Mouse (Mus musculus): Measurements from ENCODE around the gene Ccdc34. TPM values are rescaled to one million over a fixed set of nuclear protein-coding genes. Genes with fewer than 3 reads are reported as not detected.

Gene Ccdc34
- polyA plus RNA-seq, 1 experiment from 2014 or later, result 38.7 TPM

- WGBS, result 63% methylated on average over 4 of the region's 4 CpGs
- Histone ChIP-seq H3K4me1 (replicated peaks; ENCODE audit: control insufficient read depth, insufficient read depth, low read length) (peaks cover 4% of the 10 kb centered on the region; the same call in 1 of the 2 replicates), H3K27ac (ENCODE audit: low read length) (no peak overlapping the region), H3K9me3 (ENCODE audit: control insufficient read depth, low read length) (no peaks in the 10 kb centered on the region), H3K4me3 (ENCODE audit: low read length) (no peak overlapping the region), H3K36me3 (ENCODE audit: control insufficient read depth, insufficient read depth, low read length) (no peaks in the 10 kb centered on the region), H3K9ac (ENCODE audit: low read length) (no peak overlapping the region), H3K4me2 (ENCODE audit: low read depth, low read length) (no peak overlapping the region), H3K27me3 (ENCODE audit: control insufficient read depth, insufficient read depth, low read depth, low read length) (peaks cover 31% of the 10 kb centered on the region)
- no peak for ATAC-seq (ENCODE audit: low read depth)
These were observed 173.6 kb downstream of the Ccdc34 start for GRCm38 (mm10) chr2:110191186-110191690.

GRCm38 (mm10) chr2:110191965-110192701 is 174.5 kb downstream of the Ccdc34 start:
- Histone ChIP-seq H3K4me1 (replicated peaks; ENCODE audit: control insufficient read depth, insufficient read depth, low read length) (peaks cover 4% of the 10 kb centered on the region; the same call in 1 of the 2 replicates), H3K36me3 (ENCODE audit: control insufficient read depth, insufficient read depth, low read length) (no peaks in the 10 kb centered on the region), H3K9me3 (ENCODE audit: control insufficient read depth, low read length) (no peaks in the 10 kb centered on the region), H3K4me3 (ENCODE audit: low read length) (no peak overlapping the region), H3K4me2 (ENCODE audit: low read depth, low read length) (peak overlapping the region; percentile 23; the same call in 1 of the 2 replicates), H3K9ac (ENCODE audit: low read length) (no peak overlapping the region), H3K27me3 (ENCODE audit: control insufficient read depth, insufficient read depth, low read depth, low read length) (peaks cover 40% of the 10 kb centered on the region), H3K27ac (ENCODE audit: low read length) (no peak overlapping the region)
- WGBS, result 21% methylated on average over 15 of the region's 15 CpGs
- ATAC-seq (ENCODE audit: low read depth), result peak; percentile 64

- Histone ChIP-seq H3K4me1 (replicated peaks; ENCODE audit: control insufficient read depth, insufficient read depth, low read length) (peaks cover 4% of the 10 kb centered on the region; the same call in 1 of the 2 replicates), H3K36me3 (ENCODE audit: control insufficient read depth, insufficient read depth, low read length) (no peaks in the 10 kb centered on the region), H3K9me3 (ENCODE audit: control insufficient read depth, low read length) (no peaks in the 10 kb centered on the region), H3K4me2 (ENCODE audit: low read depth, low read length) (peak overlapping the region; percentile 23; the same call in 1 of the 2 replicates), H3K27me3 (ENCODE audit: control insufficient read depth, insufficient read depth, low read depth, low read length) (peaks cover 41% of the 10 kb centered on the region), H3K9ac (ENCODE audit: low read length) (no peak overlapping the region), H3K27ac (ENCODE audit: low read length) (no peak overlapping the region), H3K4me3 (ENCODE audit: low read length) (no peak overlapping the region)
- no peak for ATAC-seq (ENCODE audit: low read depth)
- WGBS, result 22% methylated on average over 3 of the region's 3 CpGs
These were observed 175.2 kb downstream of the Ccdc34 start for GRCm38 (mm10) chr2:110192702-110193312.

GRCm38 (mm10) chr2:110196551-110196950 is 178.9 kb downstream of the Ccdc34 start:
- Histone ChIP-seq H3K4me1 (replicated peaks; ENCODE audit: control insufficient read depth, insufficient read depth, low read length) (peaks cover 4% of the 10 kb centered on the region; the same call in 1 of the 2 replicates), H3K27me3 (ENCODE audit: control insufficient read depth, insufficient read depth, low read depth, low read length) (peaks cover 47% of the 10 kb centered on the region), H3K27ac (ENCODE audit: low read length) (no peak overlapping the region), H3K36me3 (ENCODE audit: control insufficient read depth, insufficient read depth, low read length) (no peaks in the 10 kb centered on the region), H3K4me2 (ENCODE audit: low read depth, low read length) (no peak overlapping the region), H3K4me3 (ENCODE audit: low read length) (no peak overlapping the region), H3K9ac (ENCODE audit: low read length) (no peak overlapping the region), H3K9me3 (ENCODE audit: control insufficient read depth, low read length) (no peaks in the 10 kb centered on the region)
- no peak for ATAC-seq (ENCODE audit: low read depth)
- 71% methylated on average over 2 of the region's 2 CpGs for WGBS

GRCm38 (mm10) chr2:110199648-110200047 is 182.0 kb downstream of the Ccdc34 start:
- ATAC-seq (ENCODE audit: low read depth), result no peak
- Histone ChIP-seq H3K4me3 (ENCODE audit: low read length) (no peak overlapping the region), H3K4me1 (replicated peaks; ENCODE audit: control insufficient read depth, insufficient read depth, low read length) (no peaks in the 10 kb centered on the region), H3K4me2 (ENCODE audit: low read depth, low read length) (no peak overlapping the region), H3K27ac (ENCODE audit: low read length) (no peak overlapping the region), H3K27me3 (ENCODE audit: control insufficient read depth, insufficient read depth, low read depth, low read length) (peaks cover 60% of the 10 kb centered on the region), H3K9me3 (ENCODE audit: control insufficient read depth, low read length) (no peaks in the 10 kb centered on the region), H3K9ac (ENCODE audit: low read length) (no peak overlapping the region), H3K36me3 (ENCODE audit: control insufficient read depth, insufficient read depth, low read length) (no peaks in the 10 kb centered on the region)
- WGBS, result 21% methylated on average over 1 of the region's 1 CpGs

- Histone ChIP-seq H3K4me1 (replicated peaks; ENCODE audit: control insufficient read depth, insufficient read depth, low read length) (no peaks in the 10 kb centered on the region), H3K9ac (ENCODE audit: low read length) (no peak overlapping the region), H3K9me3 (ENCODE audit: control insufficient read depth, low read length) (no peaks in the 10 kb centered on the region), H3K36me3 (ENCODE audit: control insufficient read depth, insufficient read depth, low read length) (no peaks in the 10 kb centered on the region), H3K27me3 (ENCODE audit: control insufficient read depth, insufficient read depth, low read depth, low read length) (peaks cover 51% of the 10 kb centered on the region), H3K4me2 (ENCODE audit: low read depth, low read length) (no peak overlapping the region), H3K4me3 (ENCODE audit: low read length) (no peak overlapping the region), H3K27ac (ENCODE audit: low read length) (no peak overlapping the region)
- ATAC-seq (ENCODE audit: low read depth), result no peak
- WGBS, result 80% methylated on average over 4 of the region's 4 CpGs
These were observed 184.2 kb downstream of the Ccdc34 start for GRCm38 (mm10) chr2:110201770-110202169.

- Histone ChIP-seq H3K36me3 (ENCODE audit: control insufficient read depth, insufficient read depth, low read length) (no peaks in the 10 kb centered on the region), H3K27me3 (ENCODE audit: control insufficient read depth, insufficient read depth, low read depth, low read length) (peaks cover 43% of the 10 kb centered on the region), H3K9me3 (ENCODE audit: control insufficient read depth, low read length) (no peaks in the 10 kb centered on the region), H3K4me3 (ENCODE audit: low read length) (no peak overlapping the region), H3K4me2 (ENCODE audit: low read depth, low read length) (no peak overlapping the region), H3K9ac (ENCODE audit: low read length) (no peak overlapping the region), H3K27ac (ENCODE audit: low read length) (no peak overlapping the region), H3K4me1 (replicated peaks; ENCODE audit: control insufficient read depth, insufficient read depth, low read length) (no peaks in the 10 kb centered on the region)
- ATAC-seq (ENCODE audit: low read depth), result no peak
- WGBS, result 63% methylated on average over 13 of the region's 13 CpGs
These were observed 185.3 kb downstream of the Ccdc34 start for GRCm38 (mm10) chr2:110202716-110203497.

- Histone ChIP-seq H3K9ac (ENCODE audit: low read length) (no peak overlapping the region), H3K4me1 (replicated peaks; ENCODE audit: control insufficient read depth, insufficient read depth, low read length) (no peaks in the 10 kb centered on the region), H3K4me3 (ENCODE audit: low read length) (no peak overlapping the region), H3K9me3 (ENCODE audit: control insufficient read depth, low read length) (no peaks in the 10 kb centered on the region), H3K27me3 (ENCODE audit: control insufficient read depth, insufficient read depth, low read depth, low read length) (peaks cover 39% of the 10 kb centered on the region), H3K27ac (ENCODE audit: low read length) (no peak overlapping the region), H3K36me3 (ENCODE audit: control insufficient read depth, insufficient read depth, low read length) (no peaks in the 10 kb centered on the region), H3K4me2 (ENCODE audit: low read depth, low read length) (no peak overlapping the region)
- 64% methylated on average over 4 of the region's 4 CpGs for WGBS
- no peak for ATAC-seq (ENCODE audit: low read depth)
These were observed 186.6 kb downstream of the Ccdc34 start for GRCm38 (mm10) chr2:110204169-110204568.
